Mouse (Mus musculus): Measurements from ENCODE around the gene Nle1. TPM values are rescaled to one million over a fixed set of nuclear protein-coding genes. Genes with fewer than 3 reads are reported as not detected.

The Nle1 gene
- total RNA-seq, 2 experiments from 2014 or later = 17.4 to 20.1 TPM

DNA sequence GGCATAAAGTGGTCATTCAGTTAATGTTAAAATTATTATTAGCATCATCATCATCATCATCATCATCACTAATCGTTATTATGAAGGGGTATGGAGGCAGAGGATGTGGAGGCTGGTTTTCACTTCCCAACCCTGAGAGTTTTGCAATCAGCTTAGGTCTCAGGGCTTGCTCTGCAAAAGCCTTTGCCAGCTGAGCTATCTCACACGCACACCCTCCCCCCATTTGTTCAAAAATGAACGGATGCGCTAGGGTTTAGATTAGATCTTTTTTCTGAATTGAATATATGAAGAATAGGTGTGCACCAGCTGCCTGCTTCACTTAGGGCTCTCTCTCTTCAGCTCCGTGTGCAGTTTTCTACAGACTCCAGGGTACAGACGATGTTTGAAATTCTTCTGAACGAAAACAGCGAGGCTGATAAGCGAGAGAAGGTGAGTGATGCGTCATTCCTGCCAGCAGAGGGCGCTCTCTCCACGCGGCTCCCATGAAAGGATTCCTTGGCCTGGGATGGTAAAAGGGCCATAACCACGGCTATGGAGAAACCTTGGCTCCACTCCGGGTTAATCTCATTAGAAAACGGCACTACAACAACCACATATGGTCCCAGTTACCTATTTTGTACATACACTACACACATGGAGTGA, 6.6 kb upstream of the Nle1 start:
- DNase-seq = peak; percentile 86

DNA sequence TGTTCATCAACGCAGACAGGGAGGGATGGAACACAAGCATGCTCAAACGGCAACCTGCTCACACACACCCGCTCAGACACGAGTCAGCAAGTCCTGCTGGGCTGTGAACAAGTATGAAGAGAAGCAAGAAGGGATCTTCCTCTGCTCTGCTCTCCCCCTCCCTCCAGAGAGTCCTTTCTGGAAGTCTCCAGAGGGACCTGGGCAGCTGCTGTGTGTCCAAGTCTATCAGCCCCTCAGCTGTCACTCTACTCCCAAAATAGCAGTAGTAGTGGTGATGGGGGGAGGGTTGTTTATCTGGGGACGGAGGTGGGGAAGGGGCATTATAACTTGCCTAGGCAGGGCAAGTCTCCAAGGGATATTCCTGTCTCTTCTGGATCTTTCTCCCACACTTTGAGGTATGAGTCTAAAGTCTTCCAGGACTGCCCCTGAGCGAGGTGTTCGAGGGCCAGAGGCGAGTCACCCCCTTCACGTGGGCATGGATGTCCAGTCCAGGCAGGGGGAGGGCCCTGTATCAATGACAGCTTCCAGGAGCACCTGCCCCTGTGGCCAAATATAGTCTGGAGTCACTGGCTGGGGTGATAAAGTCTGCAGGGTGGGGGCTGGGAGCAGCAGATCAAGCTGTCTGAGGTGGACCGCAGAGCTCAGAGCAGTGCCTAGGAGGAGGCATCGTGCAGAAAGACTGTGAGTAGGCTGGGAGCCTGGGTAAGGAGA, 2.6 kb upstream of the Nle1 start:
- peak; percentile 80 for DNase-seq

DNA sequence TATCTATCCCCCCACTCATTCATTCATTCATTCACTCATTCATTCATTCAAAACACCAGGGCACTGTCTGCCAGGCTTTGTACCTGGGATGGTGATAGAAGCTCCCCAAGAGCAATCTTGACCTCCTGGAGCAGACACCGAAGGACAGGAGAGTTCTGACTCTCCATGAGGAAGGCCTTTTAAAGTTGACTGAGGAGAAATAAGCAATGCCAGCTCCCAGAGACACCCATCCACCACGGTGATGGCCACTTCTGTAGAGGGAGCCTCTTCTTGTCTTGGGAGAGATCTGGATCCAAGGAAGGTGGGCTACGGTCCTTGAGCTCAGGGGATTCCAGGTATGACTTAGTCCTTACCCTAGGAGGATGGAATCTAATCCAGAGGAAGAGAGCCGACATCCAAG, 2.0 kb upstream of the Nle1 start, which contains the start of gene Unc45b:
Unc45b (plus strand) TSS at position 301 of the 400 bp plus-strand sequence.
- no peak for DNase-seq

DNA sequence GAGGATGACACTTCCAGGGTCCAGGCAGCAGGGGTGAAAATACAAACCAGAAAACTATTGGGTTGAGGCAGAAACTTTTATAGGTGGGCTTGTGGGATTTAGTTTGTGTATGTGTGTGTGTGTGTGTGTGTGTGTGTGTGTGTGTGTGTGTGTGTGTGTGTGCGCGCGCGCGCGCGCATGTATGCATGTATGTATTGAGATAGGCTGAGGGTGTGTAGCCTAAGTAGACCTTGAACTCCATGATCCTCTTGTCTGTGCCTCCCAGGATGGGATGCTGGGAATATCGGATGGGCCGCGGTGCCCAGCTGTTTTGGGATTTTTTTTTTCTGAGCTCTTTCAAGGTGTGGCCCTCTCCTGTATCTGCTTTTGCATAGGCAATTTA, 388 bp upstream of the Nle1 start:
- DNase-seq = no peak

DNA sequence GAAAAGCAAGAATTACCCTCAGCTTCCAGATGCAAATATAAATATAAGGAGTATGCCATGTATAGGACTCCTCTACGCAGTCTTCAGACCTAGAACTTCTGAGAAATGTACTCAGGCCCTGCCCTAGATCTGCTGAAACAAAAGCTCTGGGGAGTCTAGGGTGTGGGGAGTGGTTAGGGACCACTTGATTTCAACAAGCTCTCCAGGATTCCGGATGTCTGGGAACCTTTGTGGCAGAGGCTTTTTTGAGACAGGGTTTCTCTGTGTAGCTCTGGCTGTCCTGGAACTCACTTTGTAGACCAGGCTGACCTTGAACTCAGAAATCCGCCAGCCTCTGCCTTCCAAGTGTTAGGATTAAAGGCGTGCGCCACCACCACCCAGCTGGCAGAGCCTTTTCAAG, 2.4 kb downstream of the Nle1 start:
- DNase-seq = no peak

DNA sequence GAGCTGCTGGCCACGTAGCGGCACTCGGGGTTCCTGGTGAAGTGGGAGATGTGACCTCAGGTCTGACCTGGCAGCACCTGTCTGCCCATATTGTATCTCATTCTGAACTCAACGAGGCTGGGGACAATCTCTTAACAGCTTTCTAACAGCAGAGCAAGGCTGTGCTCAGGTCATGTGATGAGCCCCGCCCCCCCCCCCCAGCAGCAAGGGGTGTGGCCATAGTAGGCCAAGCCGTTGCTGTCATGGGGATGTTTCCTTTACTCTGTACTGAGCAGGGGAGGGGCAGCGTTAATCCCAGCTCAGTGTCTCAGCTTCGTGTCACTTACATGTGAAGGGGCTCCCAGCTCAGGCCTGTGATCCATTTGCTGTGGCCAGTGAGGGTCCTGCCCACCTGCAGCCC, 3.3 kb downstream of the Nle1 start:
- DNase-seq = no peak

DNA sequence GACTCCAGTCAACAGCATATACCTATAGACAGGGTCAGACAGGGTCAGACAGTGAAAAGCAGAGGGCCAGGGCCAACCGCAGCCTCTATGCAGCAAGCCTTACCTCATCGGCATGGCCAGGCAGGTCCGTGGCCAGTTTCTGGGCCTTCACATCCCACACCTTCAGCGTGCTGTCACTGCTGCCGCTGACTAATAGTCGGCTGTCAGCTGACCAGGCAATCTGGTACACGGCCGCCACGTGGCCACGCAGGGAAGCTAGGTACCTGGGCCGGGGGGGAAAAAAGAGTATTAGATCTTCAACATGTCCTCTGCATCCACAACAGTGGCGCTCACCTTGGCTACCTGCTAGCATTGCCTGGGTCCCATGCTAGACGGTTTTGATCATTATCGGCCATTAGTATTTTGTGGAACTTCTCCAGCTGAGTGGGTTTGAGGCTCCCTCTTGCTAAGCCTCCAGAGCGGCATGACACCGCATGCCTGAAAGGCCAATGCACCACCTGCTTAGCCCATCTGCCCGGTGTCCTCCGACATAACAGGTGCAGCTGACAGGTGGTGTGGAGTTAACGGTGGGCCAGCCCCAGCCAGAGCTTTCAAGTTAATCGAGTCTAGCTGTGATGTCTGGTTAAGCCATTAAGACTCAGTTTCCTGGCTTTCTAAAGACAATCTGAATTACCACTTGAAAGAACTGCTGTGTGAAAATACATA, 6.5 kb downstream of the Nle1 start:
- DNase-seq = no peak

DNA sequence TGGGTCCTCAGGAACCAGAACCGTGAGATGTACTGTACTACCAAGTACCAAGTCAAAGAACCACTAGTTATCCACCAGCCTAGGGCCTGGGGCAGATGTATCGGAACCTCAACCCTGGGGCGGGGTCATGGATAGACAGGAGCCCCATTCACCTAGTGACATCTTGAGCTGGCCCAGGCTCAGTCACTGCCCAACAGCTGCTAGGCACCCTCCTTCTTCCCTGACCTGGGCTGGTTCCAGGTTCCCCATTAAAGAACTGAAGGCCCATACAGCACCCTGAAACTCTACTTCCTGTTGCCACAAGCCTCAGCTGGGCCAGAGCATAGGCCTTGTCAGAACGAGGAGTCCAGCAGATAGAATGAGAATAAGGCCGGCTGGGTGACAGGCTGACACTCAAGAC, 8.5 kb downstream of the Nle1 start:
- DNase-seq = no peak

DNA sequence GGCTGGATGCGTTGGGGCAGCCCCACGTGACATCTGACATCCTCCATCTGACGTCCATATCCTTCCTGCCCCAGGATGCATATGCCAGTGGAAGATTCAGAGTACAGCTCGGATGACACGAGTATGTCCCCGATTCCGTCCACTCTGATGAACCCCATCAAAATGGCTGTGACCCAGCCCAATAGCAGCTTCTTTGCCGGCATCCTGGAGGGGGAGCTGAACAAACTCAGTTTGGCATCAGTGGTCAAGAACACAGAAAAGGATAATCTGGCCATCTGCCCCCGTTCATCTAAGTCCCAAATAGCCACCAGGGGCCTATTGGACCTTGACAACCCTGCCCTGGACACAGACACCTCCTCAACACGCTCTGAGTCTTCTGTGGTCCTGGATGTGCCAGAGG, 10.7 kb downstream of the Nle1 start:
- no peak for DNase-seq

DNA sequence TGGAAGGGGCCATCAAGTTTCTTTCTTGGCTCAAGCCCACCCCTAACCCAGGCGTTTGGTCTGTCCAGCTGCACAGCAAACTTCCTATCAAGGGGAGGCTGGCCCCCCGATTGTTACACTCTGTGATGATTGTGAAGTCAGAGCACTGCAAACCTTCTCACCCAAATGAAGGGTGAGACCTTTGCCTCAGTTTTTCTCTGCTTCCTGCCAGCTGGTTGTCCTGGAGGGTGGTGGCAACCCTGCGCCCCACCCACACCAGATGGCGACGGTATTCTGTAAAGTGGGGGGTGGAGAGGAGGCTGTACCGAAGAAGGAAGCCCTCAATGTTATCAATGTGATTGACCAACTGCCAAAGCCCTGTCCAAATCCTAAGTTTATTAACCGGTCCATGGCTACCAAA, 16.3 kb downstream of the Nle1 start, which contains the start of gene Fndc8:
Fndc8 (plus strand) TSS at position 189 of the 400 bp plus-strand sequence.
- no peak for DNase-seq

DNA sequence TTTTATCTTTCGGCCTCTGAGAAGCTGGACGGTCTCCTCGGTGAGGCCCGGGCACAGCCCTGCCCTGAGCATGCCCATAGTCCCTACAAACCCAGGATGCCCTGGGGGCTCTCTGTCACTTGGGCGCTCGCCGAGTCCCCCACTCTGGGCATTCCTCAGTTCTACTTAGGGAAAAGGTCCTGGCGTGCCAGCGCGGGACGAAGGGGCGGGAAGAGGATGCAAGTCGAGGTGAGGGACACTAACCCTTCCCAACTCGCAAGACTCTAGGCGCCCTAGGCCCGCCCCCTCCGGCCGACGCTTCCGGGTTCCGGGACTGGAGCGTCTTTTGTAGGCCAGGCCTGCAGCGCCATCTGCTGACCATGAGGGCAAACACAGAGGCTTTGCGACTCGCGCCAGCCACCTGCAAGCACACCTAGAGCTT, 17.9 kb downstream of the Nle1 start, which contains the start of gene Rad51d:
Rad51d (minus strand) TSS at position 273 of the 421 bp plus-strand sequence.
- peak; percentile 97 for DNase-seq

DNA sequence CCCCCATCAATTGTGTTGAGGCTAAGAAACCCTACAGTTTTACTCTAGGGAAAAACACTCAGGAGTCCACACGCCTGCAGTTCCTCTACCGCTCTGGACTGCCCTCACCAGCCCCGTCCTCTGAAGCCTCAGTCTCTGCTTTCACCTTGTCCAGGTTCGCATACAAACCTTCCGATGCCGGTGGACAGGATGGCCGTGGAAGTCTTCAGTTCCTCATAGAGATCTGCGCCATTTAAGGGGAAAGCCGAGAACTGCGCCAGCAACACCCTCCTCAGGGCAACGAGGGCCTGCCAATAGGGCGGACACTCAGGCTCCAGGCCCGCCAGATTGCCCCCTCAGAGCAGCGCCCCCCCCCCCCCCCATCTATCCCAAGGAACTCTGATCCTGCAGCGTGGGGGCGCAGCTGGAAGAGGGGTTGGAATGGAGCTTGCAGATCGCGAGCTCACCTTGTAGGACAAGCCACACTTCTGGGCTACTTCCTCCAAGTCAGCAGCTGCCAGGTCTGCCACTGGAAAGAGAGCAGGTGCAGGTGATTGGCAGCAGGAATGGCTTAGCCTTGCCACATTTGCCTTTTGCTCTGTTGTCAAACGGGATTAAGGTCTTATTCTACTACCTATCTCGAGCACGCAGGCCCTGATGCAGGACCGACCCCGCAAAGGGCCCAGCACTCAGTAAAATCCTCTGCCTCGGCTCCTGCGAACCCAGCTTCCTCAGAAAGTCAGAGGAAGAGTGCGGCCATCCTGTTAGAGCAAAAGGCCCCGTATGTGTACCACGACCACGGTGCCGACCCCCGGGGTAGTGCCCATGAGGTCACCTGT, 18.5 kb downstream of the Nle1 start:
- peak; percentile 20 for DNase-seq

DNA sequence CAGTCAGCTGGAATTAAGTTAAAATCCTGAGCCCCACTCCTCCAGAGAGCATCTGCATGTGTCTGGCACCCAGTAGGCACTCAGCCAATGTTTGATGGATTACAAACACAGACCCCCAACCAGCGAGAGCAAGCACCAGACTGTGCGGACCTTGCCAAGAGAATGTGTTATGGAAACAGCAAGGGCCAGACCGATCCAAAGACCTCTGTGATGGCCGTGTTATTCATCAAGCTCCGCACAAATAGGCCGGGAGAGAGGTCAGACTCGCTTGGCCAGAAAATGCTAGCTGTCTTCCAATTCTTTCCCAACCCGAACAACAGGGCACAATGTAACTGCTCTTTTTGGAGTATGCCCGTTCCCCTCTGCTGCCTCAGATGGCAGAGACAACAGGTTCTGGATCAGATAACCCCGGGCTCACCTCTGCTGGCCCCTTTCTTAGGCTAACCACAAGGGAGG, 19.7 kb downstream of the Nle1 start:
- no peak for DNase-seq

DNA sequence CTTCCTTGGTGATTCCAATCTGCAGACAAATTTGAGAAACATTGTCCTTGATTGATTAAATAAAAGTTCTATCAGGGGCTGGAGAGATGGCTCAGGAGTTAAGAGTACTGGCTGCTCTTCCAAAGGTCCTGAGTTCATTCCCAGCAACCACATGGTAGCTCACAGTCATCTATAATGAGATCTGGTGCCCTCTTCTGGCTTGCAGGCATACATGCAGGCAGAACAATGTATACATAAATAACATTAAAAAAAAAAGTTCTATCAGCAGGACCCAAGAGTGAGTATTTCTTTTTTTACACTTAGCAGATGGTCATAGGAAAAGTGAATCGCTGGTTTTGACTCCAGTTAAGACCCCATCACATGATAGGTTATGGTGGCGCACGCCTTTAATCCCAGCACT, 21.7 kb downstream of the Nle1 start:
- DNase-seq = no peak

DNA sequence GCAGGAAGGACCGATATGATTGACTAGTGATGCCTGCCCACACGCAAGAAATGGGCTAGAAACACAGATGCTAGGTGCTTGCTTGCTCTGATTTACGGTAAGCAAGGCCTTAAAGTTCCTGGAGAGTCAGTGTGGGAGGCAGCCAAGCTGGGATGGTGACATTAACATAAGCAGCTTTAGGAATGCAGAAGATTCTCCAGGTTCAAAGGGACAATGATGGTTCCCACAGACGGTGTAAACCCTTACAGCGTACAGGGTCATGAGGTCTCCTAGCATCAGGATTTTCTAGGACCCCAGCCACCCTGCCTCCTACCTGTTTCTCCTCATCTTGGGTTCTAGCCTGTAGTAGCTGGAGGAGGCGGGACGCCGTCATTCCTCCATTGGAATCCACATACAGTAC, 25.0 kb downstream of the Nle1 start:
- no peak for DNase-seq

DNA sequence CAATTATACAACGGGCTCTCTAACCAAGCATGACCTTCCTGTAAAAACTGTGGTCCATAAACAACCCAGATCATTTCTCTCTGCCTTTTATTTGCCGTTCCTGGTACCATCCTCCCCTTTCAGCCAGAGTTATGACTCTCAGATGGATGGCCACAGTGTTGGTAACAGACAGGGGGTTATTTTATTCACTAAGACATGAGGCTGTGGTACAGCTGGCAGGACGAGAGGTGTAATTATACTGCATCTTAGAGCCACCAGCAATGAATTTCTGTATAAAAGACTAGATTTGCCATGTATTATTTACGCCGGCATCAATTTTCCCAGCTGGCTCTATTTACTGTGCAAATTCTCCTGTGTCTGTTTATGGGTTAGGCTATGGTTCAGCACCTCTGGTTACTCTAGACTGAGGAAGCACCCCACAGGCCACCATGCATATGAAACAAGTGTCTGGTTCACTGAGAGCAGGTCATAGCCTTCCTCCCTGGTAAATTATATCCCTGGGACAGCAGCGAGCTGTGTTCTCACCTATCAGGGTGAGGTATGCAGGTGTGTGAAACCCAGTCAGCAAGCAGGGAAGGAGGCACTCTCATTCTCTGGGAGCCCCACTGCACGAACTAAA, 30.4 kb downstream of the Nle1 start:
- DNase-seq = no peak

DNA sequence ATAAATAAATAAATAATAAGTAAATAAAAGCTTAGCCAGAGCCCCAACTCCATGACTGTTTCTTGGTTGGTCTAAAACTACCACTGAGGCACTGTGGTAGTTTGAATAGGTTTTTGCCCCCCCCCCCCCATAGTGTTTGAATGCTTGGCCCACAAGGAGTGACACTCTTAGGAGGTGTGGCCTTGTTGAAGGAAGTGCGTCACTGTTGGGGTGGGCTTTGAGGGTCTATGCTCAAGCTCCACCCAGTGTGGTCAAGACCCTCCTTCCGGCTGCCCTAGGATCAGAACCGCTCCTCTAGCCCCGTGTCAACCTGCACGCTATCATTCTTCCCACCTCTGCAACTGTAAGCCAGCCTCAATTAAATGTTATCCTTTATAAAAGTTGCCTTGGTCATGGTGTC, 32.6 kb downstream of the Nle1 start:
- no peak for DNase-seq

DNA sequence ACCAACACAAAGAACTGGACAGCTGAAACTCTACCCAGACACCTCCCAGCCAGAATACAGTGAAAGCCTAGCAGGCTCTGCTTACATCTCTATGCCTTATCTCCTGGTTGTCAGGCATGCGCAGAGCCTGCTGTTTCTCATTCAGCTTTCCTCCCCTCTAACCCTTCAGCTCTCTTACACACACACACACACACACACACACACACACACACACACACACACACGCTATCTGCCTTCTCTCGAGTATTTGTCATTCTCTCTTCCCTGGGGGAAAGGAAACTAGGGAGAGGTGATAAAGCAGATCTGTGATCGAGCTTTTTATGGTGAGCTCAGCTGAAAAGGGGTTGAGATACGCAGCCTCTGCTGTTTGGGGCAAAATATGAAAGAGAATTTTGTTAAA, 33.3 kb downstream of the Nle1 start:
- no peak for DNase-seq

DNA sequence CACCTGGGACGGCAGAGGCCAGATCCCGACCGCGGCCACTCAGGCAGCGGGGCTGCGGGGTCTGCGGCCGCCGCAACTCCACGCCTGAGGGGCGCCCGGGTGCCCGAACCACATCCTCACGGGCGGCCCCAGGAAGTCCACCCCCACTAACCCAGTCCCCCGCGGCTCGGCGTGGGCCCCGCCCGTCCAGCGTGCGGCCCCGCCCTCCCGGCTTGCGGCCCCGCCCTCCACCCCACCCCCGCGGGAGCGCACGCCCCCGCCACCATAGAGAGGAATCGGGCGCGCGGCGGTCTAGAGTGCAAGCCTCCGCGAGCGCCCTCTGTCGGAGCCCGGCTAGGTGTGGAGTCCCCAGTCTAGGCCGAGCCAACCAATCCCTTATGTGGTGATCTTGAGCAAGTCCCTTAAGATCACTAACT, 37.2 kb downstream of the Nle1 start, which contains the start of gene Rffl:
Rffl (minus strand) TSS at position 180 of the 416 bp plus-strand sequence.
- peak; percentile 97 for DNase-seq

DNA sequence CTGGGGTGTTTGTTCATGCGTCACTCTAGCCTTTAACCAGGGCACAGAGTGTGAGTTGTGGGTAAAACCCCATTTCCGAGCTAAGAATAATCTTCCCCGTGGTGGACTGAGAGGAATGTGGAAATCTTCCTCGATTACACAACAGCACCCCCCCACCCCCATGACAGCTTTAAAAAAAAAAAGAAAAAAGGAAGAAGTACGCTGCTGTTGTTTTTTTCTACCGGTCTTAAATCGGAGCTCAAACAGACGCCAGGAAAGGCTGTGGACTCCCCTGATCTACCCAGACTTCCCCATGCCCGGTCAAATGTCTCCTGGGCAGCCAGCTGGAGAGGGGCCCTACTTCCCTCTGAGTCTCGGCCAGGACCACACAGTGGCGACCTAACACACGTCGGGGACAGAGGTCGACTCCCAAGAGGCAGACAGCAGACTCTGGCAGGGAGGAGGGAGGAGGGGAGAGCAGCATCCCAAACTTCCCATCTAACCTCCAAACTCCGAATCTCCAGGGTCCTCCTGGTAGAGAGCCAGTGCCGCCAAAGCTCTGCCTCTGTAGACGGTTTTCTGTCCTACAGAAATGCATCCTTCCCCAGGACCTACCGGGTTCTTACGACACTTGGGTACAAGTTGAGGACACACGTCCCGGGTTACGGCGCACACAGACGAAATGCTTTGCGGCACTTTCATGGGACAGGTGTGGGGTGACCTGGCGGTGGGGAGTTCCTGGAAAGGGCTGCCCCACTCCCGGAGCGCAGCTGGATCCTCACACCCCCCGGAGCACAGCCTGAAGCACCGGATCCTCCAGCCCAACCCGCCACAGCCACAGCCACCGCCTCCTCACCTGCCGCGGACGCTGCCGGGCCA, 37.8 kb downstream of the Nle1 start:
- DNase-seq = peak; percentile 50
